Mouse (Mus musculus): Measurements from ENCODE around the gene Ets2. TPM values are rescaled to one million over a fixed set of nuclear protein-coding genes. Genes with fewer than 3 reads are reported as not detected.

Ets2 gene
- polyA plus RNA-seq (2012; ENCODE audit: insufficient read depth, insufficient read length, low replicate concordance, missing spikeins): 287 TPM in 1 of 2 replicates, not detected in the other

DNA sequence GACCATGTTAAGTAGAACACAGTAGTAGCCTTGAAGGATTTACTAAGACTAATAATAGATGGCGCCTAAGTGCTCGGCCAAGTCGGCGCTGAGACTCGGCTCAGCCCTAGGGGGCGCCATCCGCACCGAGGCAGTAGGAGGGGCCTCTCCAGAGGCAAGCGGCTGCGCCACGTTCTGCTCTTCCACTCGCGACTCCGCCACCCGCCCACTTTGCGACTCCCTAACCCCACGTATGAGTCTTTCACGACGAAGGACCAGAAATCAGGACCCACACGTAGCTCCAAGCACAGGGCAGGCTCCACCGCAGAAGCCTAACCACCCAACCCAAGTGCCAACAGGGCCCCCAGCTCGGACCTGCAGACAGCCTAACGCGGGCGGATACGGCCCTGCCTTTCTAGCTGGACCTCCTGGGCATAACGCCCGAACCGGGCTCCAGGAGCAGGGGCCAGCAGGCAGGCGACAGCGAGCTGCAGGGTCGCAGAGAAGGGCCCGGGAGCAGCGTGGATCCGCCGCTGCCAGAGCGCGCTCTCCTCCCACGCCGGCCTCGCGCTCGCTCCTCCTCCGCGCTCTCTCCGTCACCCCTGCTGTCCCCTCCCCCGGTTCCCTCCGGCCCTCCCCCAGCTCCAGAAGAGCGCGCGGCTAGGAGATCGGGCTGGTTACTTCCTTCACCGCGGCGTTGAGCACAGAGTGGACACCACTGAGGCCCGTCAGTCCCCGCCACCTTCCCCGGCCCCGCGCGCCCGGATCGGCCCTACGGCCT, at the start of gene Ets2:
Gene Ets2, plus strand, starts transcription at position 274 of the 760 bp plus-strand sequence.
- TF ChIP-seq POLR2A (IDR thresholded peaks at IDR 0.05; ENCODE audit: insufficient read depth, low read depth, low read length): peak; percentile 62
- TF ChIP-seq CTCF (IDR thresholded peaks at IDR 0.05; ENCODE audit: insufficient read depth, low read depth, low read length): peak; percentile 81
- Histone ChIP-seq H3K27ac (ENCODE audit: insufficient read depth, low read depth, low read length) (peak within 1 kb of the TSS; percentile 87), H3K4me3 (ENCODE audit: insufficient read depth, low read depth, low read length) (peak within 1 kb of the TSS; percentile 87), H3K4me1 (ENCODE audit: control insufficient read depth, insufficient read depth, low read length) (peaks cover 14% of the 10 kb centered on the region)
- WGBS: under 1% methylated on average over 64 of the region's 64 CpGs

DNA sequence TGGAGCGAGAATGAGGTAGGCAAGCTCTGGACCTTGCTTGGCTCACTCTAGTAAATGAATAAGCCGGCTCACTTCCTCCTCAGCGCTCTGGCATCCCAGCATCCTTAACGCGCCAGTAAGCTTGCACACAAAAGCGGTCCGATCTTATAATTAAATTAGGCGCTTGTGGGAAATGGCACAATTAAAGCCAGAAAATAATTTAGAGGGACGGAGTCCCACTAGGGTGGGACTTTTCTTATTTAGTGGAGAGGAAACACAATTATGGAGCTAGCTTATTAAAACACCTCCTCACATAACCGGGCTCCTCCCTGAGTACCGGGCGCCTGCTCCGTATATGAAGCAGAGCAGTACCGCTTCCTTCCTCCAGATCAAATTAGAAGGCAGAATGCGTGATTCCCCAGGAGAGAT, 47.7 kb upstream of the Ets2 start:
- Histone ChIP-seq H3K27ac (ENCODE audit: insufficient read depth, low read depth, low read length) (no peak overlapping the region), H3K4me1 (ENCODE audit: control insufficient read depth, insufficient read depth, low read length) (no peaks in the 10 kb centered on the region), H3K4me3 (ENCODE audit: insufficient read depth, low read depth, low read length) (no peak overlapping the region)

DNA sequence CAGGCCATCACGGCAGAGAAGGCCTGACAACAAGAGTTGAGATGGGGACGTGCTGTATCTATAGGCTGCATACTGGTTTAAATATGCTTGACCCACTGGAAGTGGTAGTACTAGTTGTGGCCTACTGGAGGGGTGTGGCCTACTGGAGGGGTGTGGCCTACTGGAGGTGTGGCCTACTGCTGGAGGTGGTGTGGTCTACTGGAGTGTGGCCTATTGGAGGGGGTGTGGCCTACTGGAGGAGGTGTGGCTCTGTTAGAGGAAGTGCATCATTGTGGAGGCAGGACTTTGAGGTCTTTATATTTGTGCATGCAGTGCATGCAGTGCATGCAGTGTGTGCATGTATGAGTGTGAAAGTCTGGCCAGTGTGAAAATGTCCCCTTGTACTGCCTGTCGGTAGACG, 45.3 kb upstream of the Ets2 start:
- WGBS: over 99% methylated on average over 4 of the region's 4 CpGs
- Histone ChIP-seq H3K4me1 (ENCODE audit: control insufficient read depth, insufficient read depth, low read length) (no peaks in the 10 kb centered on the region), H3K4me3 (ENCODE audit: insufficient read depth, low read depth, low read length) (no peak overlapping the region), H3K27ac (ENCODE audit: insufficient read depth, low read depth, low read length) (no peak overlapping the region)
- TF ChIP-seq POLR2A (IDR thresholded peaks at IDR 0.05; ENCODE audit: insufficient read depth, low read depth, low read length) (no peak), CTCF (IDR thresholded peaks at IDR 0.05; ENCODE audit: insufficient read depth, low read depth, low read length) (no peak)

More for the DNA sequence above, 47.7 kb upstream of the Ets2 start:
- WGBS: 15% methylated on average over 15 of the region's 15 CpGs
- TF ChIP-seq POLR2A (IDR thresholded peaks at IDR 0.05; ENCODE audit: insufficient read depth, low read depth, low read length) (no peak), CTCF (IDR thresholded peaks at IDR 0.05; ENCODE audit: insufficient read depth, low read depth, low read length) (no peak)

DNA sequence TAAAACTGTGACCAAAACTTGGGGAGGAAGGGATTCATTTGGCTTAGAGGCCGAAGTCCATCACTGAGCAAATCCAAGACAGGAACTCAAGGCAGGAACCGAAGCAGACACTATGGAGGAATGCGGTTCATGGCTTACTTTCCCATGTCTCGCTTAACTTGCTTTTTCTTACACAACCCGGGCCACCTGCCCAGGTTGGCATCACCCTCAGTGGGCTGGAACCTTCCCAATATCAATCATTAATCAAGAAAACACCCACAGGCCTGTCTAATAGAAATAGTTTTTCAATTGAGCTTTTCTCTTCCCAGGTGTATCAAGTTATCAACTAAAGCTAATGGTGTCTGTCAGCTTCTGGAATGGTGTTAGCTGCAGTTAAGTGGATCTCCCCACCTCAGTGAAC, 44.7 kb upstream of the Ets2 start:
- 93% methylated on average over 5 of the region's 5 CpGs for WGBS
- Histone ChIP-seq H3K27ac (ENCODE audit: insufficient read depth, low read depth, low read length) (no peak overlapping the region), H3K4me1 (ENCODE audit: control insufficient read depth, insufficient read depth, low read length) (no peaks in the 10 kb centered on the region), H3K4me3 (ENCODE audit: insufficient read depth, low read depth, low read length) (no peak overlapping the region)
- TF ChIP-seq POLR2A (IDR thresholded peaks at IDR 0.05; ENCODE audit: insufficient read depth, low read depth, low read length): no peak
- TF ChIP-seq CTCF (IDR thresholded peaks at IDR 0.05; ENCODE audit: insufficient read depth, low read depth, low read length): no peak

DNA sequence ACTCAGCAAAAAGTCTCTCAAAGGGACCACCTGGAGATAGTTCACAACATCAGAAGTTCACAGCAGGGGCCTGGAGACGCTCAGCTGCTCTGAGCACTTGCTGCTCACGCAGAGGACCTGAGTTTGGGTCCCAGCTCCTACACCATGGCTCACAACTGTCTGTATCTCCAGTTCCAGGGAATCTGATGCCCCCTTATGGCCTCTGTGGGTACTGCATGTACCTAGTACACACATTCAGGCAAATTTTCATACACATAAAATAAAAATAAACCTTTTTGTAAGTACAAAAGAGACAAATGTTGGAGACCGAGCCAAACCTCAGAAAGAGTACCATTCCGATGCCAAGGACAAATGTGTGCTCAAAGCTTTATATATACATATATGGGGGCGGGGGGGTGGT, 44.1 kb upstream of the Ets2 start:
- 95% methylated on average over 5 of the region's 5 CpGs for WGBS
- Histone ChIP-seq H3K27ac (ENCODE audit: insufficient read depth, low read depth, low read length) (no peak overlapping the region), H3K4me3 (ENCODE audit: insufficient read depth, low read depth, low read length) (no peak overlapping the region), H3K4me1 (ENCODE audit: control insufficient read depth, insufficient read depth, low read length) (no peaks in the 10 kb centered on the region)
- TF ChIP-seq POLR2A (IDR thresholded peaks at IDR 0.05; ENCODE audit: insufficient read depth, low read depth, low read length) (no peak), CTCF (IDR thresholded peaks at IDR 0.05; ENCODE audit: insufficient read depth, low read depth, low read length) (no peak)

DNA sequence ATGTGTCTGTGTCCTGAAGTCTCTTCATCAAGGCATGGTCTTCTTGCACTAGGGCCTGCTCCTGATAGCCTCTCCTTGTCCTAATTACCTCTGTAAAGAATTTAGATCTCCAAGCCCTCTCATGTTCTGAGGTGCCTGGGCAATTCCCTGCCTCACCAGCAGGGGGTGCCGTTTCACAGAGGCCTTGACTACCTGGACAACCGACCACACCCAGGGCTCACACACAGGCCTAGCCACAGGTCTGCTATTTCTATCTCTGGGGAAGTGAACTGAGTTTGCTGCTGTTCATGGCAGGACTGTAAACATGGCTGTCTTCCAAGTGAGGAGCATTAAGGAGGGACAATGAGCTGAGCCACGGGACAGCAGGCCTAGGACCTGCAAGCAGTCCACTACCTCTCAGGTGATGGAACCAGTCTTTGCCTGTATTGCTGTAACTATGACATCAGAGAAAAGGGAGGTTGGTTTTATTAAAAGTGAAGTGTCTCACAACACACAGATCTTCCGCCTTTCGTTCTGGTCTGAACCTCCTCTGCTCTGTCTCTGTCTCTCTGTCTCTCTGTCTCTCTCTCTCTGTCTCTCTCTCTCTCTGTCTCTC, 42.9 kb upstream of the Ets2 start:
- no peak overlapping the region for H3K4me3 ChIP-seq (ENCODE audit: insufficient read depth, low read depth, low read length)
- no peaks in the 10 kb centered on the region for H3K4me1 ChIP-seq (ENCODE audit: control insufficient read depth, insufficient read depth, low read length)
- 57% methylated on average over 5 of the region's 5 CpGs for WGBS
- H3K27ac ChIP-seq (ENCODE audit: insufficient read depth, low read depth, low read length): no peak overlapping the region
- no peak for TF ChIP-seq POLR2A (IDR thresholded peaks at IDR 0.05; ENCODE audit: insufficient read depth, low read depth, low read length)
- peak; percentile 58; the same call in 1 of the 2 replicates for TF ChIP-seq CTCF (IDR thresholded peaks at IDR 0.05; ENCODE audit: insufficient read depth, low read depth, low read length)

DNA sequence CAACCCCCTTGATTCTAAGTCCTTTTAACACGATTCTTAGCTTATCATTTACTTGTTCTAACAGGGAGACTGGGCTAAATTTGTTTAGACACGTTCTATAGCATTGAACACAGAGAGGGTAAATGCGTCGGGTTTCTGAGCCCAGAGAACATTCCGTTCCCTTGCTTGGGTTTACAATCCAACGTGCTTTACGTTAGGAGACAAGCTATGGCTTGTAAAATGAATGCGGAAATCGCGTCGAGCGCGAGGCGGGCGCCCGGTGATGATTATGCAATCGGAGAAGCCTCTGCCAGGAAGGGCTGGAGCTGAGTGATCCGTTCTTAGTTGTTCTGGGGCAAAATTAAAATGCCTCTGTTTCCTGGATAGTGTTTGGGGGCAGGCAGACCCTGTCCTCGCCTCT, 42.4 kb upstream of the Ets2 start:
- 65% methylated on average over 19 of the region's 19 CpGs for WGBS
- TF ChIP-seq POLR2A (IDR thresholded peaks at IDR 0.05; ENCODE audit: insufficient read depth, low read depth, low read length) (no peak), CTCF (IDR thresholded peaks at IDR 0.05; ENCODE audit: insufficient read depth, low read depth, low read length) (no peak)
- Histone ChIP-seq H3K4me1 (ENCODE audit: control insufficient read depth, insufficient read depth, low read length) (no peaks in the 10 kb centered on the region), H3K27ac (ENCODE audit: insufficient read depth, low read depth, low read length) (no peak overlapping the region), H3K4me3 (ENCODE audit: insufficient read depth, low read depth, low read length) (no peak overlapping the region)

DNA sequence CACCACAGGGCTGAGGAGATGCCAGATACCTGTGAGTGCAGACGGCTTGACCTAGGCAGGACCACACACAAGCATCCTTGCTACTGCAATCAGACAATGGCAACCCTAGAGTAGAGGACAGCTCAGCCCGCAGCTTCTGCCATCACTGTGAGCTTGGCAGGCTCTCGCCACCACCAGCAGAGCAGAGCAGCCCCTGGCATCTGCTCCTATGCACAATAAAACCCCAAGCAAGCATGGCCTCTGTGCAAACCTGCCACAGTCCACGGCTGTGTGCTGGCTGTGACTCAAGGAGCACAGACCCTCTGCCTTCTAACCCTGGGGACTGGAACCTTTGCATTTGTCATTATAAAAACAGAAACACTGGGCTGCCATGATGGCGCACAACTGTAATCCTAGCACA, 41.0 kb upstream of the Ets2 start:
- Histone ChIP-seq H3K4me3 (ENCODE audit: insufficient read depth, low read depth, low read length) (no peak overlapping the region), H3K27ac (ENCODE audit: insufficient read depth, low read depth, low read length) (no peak overlapping the region), H3K4me1 (ENCODE audit: control insufficient read depth, insufficient read depth, low read length) (no peaks in the 10 kb centered on the region)
- 70% methylated on average over 5 of the region's 5 CpGs for WGBS
- TF ChIP-seq POLR2A (IDR thresholded peaks at IDR 0.05; ENCODE audit: insufficient read depth, low read depth, low read length): no peak
- no peak for TF ChIP-seq CTCF (IDR thresholded peaks at IDR 0.05; ENCODE audit: insufficient read depth, low read depth, low read length)

DNA sequence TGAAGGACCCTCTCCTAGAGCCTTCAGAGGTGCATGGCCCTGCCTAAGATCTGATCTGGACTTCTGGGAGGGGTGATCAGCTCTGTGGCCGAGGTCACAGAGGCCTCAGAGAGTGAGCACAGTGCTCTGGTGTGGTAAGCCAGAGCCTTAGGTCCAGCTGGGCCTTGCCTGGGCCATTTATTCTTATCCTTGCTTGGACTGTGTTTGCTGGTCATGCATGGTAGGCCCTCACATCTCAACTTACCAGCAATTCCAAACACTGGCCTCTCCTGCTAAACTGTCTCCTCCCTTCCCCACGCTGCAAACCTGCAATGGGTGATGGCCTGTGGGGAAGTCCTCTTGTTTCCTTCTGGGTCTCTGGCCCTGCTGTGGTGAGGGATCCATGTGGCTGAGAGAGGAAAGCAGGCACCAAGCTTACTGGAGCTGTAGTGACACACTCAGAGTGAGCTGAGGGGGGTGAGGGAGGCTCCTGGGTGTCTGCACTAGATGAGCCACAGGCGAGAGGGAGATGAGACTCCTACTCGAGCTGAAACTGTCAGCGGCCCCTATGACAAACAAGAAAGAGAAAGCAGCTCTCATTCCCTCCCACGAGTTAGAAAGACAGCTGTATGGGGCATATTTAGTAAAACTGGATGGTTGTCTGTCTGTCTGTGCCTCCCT, 36.3 kb upstream of the Ets2 start:
- TF ChIP-seq POLR2A (IDR thresholded peaks at IDR 0.05; ENCODE audit: insufficient read depth, low read depth, low read length) (no peak), CTCF (IDR thresholded peaks at IDR 0.05; ENCODE audit: insufficient read depth, low read depth, low read length) (no peak)
- Histone ChIP-seq H3K4me1 (ENCODE audit: control insufficient read depth, insufficient read depth, low read length) (peaks cover 7% of the 10 kb centered on the region; the same call in 1 of the 2 replicates), H3K4me3 (ENCODE audit: insufficient read depth, low read depth, low read length) (no peak overlapping the region), H3K27ac (ENCODE audit: insufficient read depth, low read depth, low read length) (no peak overlapping the region)
- 88% methylated on average over 6 of the region's 6 CpGs for WGBS
